Mouse (Mus musculus): ENCODE measurements around the gene Stk31. TPM values are rescaled to one million over a fixed set of nuclear protein-coding genes. Genes with fewer than 3 reads are reported as not detected.
A peak's percentile ranks its signal among the peaks of the same experiment; 100 is the strongest.

Gene Stk31
- total RNA-seq (2014; rRNA removed) (0.15 and 0.67 TPM in 2 replicates), polyA plus RNA-seq (2015; fragmentation: Nextera tagmentation; extraction: Ambion mirVana) (0.05 TPM in 2 replicates)

DNA sequence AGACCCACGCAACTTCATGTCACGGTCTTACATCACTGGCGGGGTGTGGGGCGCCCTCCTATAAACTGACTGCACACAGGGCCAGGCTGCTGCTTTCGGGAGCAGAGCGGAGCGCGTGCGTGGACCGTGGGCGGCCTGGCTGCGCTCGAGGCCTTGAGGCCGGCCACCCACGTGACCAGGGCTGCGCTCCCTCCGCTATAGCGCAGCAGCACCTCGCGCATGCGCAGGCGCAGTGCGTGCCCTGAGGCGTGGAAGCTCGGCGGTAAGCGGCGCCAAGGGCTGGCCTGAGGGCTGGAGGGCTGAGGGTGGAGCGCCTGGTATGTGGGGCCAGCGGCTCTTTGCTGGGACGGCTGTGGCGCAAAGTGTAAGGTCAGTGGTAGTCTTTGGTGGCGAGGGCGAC is at the start of gene Stk31:
Gene Stk31 (plus strand): TSS at position 289 of the 400 bp plus-strand sequence.
- H3K9ac ChIP-seq = no peak within 1 kb of the TSS
- no peak for DNase-seq
- no peak within 1 kb of the TSS for H3K4me3 ChIP-seq (ENCODE audit: low read depth, low read length)
- ATAC-seq = no peak
- H3K4me1 ChIP-seq (ENCODE audit: insufficient read depth) = no peaks in the 10 kb centered on the region
- H3K36me3 ChIP-seq (ENCODE audit: insufficient read depth) = no peaks in the 10 kb centered on the region
- no peak within 1 kb of the TSS for H3K27ac ChIP-seq (ENCODE audit: low read depth, low read length)
- no peaks in the 10 kb centered on the region for H3K27me3 ChIP-seq (ENCODE audit: insufficient read depth, low read length)
- no peaks in the 10 kb centered on the region for H3K9me3 ChIP-seq (ENCODE audit: low read length)
- no peak for TF ChIP-seq CTCF (IDR thresholded peaks at IDR 0.05; ENCODE audit: low read depth)
- 90% methylated on average over 34 of the region's 34 CpGs for WGBS
- H3K4me2 ChIP-seq (ENCODE audit: low read depth) = no peak within 1 kb of the TSS

- H3K9ac ChIP-seq = no peak overlapping the region
- no peak overlapping the region for H3K4me3 ChIP-seq (ENCODE audit: low read depth, low read length)
- no peaks in the 10 kb centered on the region for H3K36me3 ChIP-seq (ENCODE audit: insufficient read depth)
- TF ChIP-seq CTCF (IDR thresholded peaks at IDR 0.05; ENCODE audit: low read depth) = no peak
- no peaks in the 10 kb centered on the region for H3K9me3 ChIP-seq (ENCODE audit: low read length)
- H3K27me3 ChIP-seq (ENCODE audit: insufficient read depth, low read length) = no peaks in the 10 kb centered on the region
- DNase-seq = no peak
- H3K27ac ChIP-seq (ENCODE audit: low read depth, low read length) = no peak overlapping the region
- no peaks in the 10 kb centered on the region for H3K4me1 ChIP-seq (ENCODE audit: insufficient read depth)
- ATAC-seq = no peak
- H3K4me2 ChIP-seq (ENCODE audit: low read depth) = no peak overlapping the region
- 91% methylated on average over 7 of the region's 7 CpGs for WGBS
Measured at GRCm38 (mm10) chr6:49349826-49350225, 45.6 kb upstream of the Stk31 start.

GRCm38 (mm10) chr6:49354613-49355012 is 40.8 kb upstream of the Stk31 start:
- no peaks in the 10 kb centered on the region for H3K9me3 ChIP-seq (ENCODE audit: low read length)
- H3K4me1 ChIP-seq (ENCODE audit: insufficient read depth) = no peaks in the 10 kb centered on the region
- no peak for DNase-seq
- no peak overlapping the region for H3K27ac ChIP-seq (ENCODE audit: low read depth, low read length)
- H3K4me3 ChIP-seq (ENCODE audit: low read depth, low read length) = no peak overlapping the region
- no peak for TF ChIP-seq CTCF (IDR thresholded peaks at IDR 0.05; ENCODE audit: low read depth)
- H3K27me3 ChIP-seq (ENCODE audit: insufficient read depth, low read length) = no peaks in the 10 kb centered on the region
- 91% methylated on average over 3 of the region's 3 CpGs for whole genome bisulfite sequencing
- H3K4me2 ChIP-seq (ENCODE audit: low read depth) = no peak overlapping the region
- H3K36me3 ChIP-seq (ENCODE audit: insufficient read depth) = no peaks in the 10 kb centered on the region
- no peak for ATAC-seq
- H3K9ac ChIP-seq = no peak overlapping the region

DNA sequence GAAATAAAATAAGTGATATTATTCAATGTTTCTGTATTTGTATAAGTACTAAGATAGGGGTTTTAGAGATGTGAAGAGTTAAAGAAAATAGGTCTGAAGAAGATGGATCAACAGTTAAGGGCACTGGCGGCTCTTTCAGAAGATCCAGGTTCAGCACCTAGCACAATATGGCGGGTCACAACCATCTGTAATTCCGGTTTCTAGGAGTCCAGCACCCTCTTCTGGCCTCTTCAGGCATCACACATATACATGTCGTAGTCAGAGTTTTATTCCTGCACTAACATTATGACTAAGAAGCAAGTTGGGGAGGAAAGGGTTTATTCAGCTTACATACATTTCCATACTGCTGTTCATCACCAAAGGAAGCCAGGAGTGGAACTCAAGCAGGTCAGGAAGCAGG is 40.2 kb upstream of the Stk31 start:
- H3K27ac ChIP-seq (ENCODE audit: low read depth, low read length) = no peak overlapping the region
- ATAC-seq = no peak
- no peak overlapping the region for H3K4me2 ChIP-seq (ENCODE audit: low read depth)
- peak; percentile 6; the same call in 1 of the 2 replicates for TF ChIP-seq CTCF (IDR thresholded peaks at IDR 0.05; ENCODE audit: low read depth)
- no peak overlapping the region for H3K9ac ChIP-seq
- DNase-seq = no peak
- H3K4me1 ChIP-seq (ENCODE audit: insufficient read depth) = no peaks in the 10 kb centered on the region
- no peak overlapping the region for H3K4me3 ChIP-seq (ENCODE audit: low read depth, low read length)
- 56% methylated on average over 4 of the region's 4 CpGs for WGBS
- H3K9me3 ChIP-seq (ENCODE audit: low read length) = no peaks in the 10 kb centered on the region
- H3K27me3 ChIP-seq (ENCODE audit: insufficient read depth, low read length) = no peaks in the 10 kb centered on the region
- no peaks in the 10 kb centered on the region for H3K36me3 ChIP-seq (ENCODE audit: insufficient read depth)

- no peaks in the 10 kb centered on the region for H3K9me3 ChIP-seq (ENCODE audit: low read length)
- H3K27ac ChIP-seq (ENCODE audit: low read depth, low read length) = no peak overlapping the region
- H3K9ac ChIP-seq = no peak overlapping the region
- no peak overlapping the region for H3K4me2 ChIP-seq (ENCODE audit: low read depth)
- H3K27me3 ChIP-seq (ENCODE audit: insufficient read depth, low read length) = no peaks in the 10 kb centered on the region
- H3K36me3 ChIP-seq (ENCODE audit: insufficient read depth) = no peaks in the 10 kb centered on the region
- no peak overlapping the region for H3K4me3 ChIP-seq (ENCODE audit: low read depth, low read length)
- peak; percentile 35 for TF ChIP-seq CTCF (IDR thresholded peaks at IDR 0.05; ENCODE audit: low read depth)
- ATAC-seq (no peak), DNase-seq (no peak)
- H3K4me1 ChIP-seq (ENCODE audit: insufficient read depth) = no peaks in the 10 kb centered on the region
Measured at GRCm38 (mm10) chr6:49360420-49360819, 35.0 kb upstream of the Stk31 start.

- Histone ChIP-seq H3K27me3 (ENCODE audit: insufficient read depth, low read length) (no peaks in the 10 kb centered on the region), H3K36me3 (ENCODE audit: insufficient read depth) (no peaks in the 10 kb centered on the region), H3K9ac (peak within 1 kb of the TSS; percentile 59), H3K9me3 (ENCODE audit: low read length) (no peaks in the 10 kb centered on the region), H3K4me3 (ENCODE audit: low read depth, low read length) (peak within 1 kb of the TSS; percentile 54), H3K27ac (ENCODE audit: low read depth, low read length) (0 out of 2 replicates have a peak within 1 kb of the TSS, but pooled peaks have one; percentile 5), H3K4me1 (ENCODE audit: insufficient read depth) (no peaks in the 10 kb centered on the region), H3K4me2 (ENCODE audit: low read depth) (peak within 1 kb of the TSS; percentile 79)
- DNase-seq (peak; percentile 81), ATAC-seq (peak; percentile 96)
- TF ChIP-seq CTCF (IDR thresholded peaks at IDR 0.05; ENCODE audit: low read depth) = peak; percentile 55
- WGBS = 4% methylated on average over 47 of the region's 49 CpGs
Measured at GRCm38 (mm10) chr6:49367159-49368054, 28.0 kb upstream of the Stk31 start, which contains the start of gene Fam221a. TSS of gene Fam221a (plus strand) at chr6:49367739.

DNA sequence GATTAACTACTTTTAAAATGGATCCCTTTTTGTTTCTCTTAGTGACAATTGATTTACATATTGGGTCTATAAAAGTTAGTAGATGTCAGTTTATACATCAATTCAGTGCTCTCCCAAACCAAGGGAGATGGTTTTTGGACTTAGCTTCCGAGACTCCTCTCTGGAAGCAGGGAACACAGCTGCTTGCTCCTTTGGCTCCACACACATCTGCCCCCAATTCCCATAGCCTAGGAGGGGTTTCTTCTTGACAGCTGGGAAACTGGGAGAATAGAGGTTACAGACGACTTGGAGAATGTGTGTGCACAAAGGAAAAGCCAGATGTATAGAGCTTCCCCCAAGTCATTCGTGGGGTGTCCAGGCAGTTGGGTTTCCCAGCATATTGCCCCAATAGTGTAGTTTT is 27.2 kb upstream of the Stk31 start:
- H3K9ac ChIP-seq = peak overlapping the region; percentile 59; the same call in 1 of the 2 replicates

More for the DNA sequence above, 27.2 kb upstream of the Stk31 start:
- WGBS = 31% methylated on average over 3 of the region's 3 CpGs
- DNase-seq (peak; percentile 13), ATAC-seq (no peak)
- Histone ChIP-seq H3K4me1 (ENCODE audit: insufficient read depth) (no peaks in the 10 kb centered on the region), H3K4me2 (ENCODE audit: low read depth) (peak overlapping the region; percentile 79), H3K27ac (ENCODE audit: low read depth, low read length) (no peak overlapping the region), H3K36me3 (ENCODE audit: insufficient read depth) (no peaks in the 10 kb centered on the region), H3K9me3 (ENCODE audit: low read length) (no peaks in the 10 kb centered on the region), H3K4me3 (ENCODE audit: low read depth, low read length) (peak overlapping the region; percentile 54), H3K27me3 (ENCODE audit: insufficient read depth, low read length) (no peaks in the 10 kb centered on the region)
- no peak for TF ChIP-seq CTCF (IDR thresholded peaks at IDR 0.05; ENCODE audit: low read depth)
